Mouse (Mus musculus) ES-E14 (cell line): ENCODE data around the gene Elf4.

Experiments used
- CHD2 ChIP-seq: IDR thresholded peaks from 2 replicates; pipeline ENCODE4 v1.6.1; 2014; ENCODE audit warnings: mild to moderate bottlenecking, low read depth, low read length, inconsistent platforms
- HCFC1 ChIP-seq: IDR thresholded peaks from 2 replicates; pipeline ENCODE4 v1.6.1; 2012; ENCODE audit warnings: low read length, inconsistent platforms, borderline replicate concordance; ENCODE audit not compliant: insufficient read depth
- MAFK ChIP-seq: IDR thresholded peaks from 2 replicates; pipeline ENCODE4 v1.6.1; 2014; ENCODE audit warnings: mild to moderate bottlenecking, low read depth, low read length, inconsistent platforms; ENCODE audit not compliant: insufficient read depth
- ZC3H11A ChIP-seq: IDR thresholded peaks from 2 replicates; pipeline ENCODE4 v1.6.1; 2012; ENCODE audit warnings: low read depth, mild to moderate bottlenecking, inconsistent platforms, low read length, borderline replicate concordance

DNA sequence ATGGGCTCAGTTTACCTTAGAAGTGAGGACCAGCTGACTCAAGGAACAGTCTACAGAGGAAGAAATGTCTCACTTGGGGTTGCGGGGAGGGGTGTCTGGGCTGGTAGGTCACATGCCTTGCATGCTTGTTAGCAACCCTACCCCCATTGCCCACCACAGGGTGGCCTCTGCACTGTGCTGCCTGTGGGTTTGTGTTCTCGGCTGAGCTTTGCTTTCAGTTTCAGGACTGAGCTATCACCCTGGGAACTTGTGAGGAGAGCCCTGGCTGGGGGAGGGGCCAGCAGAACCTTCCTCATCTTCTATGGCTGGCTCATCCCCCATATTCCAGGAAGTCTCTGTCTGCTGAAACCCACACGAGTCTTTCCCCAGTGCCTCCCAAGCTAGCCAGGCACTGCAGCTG lies 38.3 kb downstream of the Elf4 start:
- TF ChIP-seq HCFC1 = no peak
- no peak for TF ChIP-seq ZC3H11A
- TF ChIP-seq MAFK = no peak
- no peak for TF ChIP-seq CHD2
